Mouse (Mus musculus) adrenal gland, postnatal 14 days (tissue): ENCODE results near the gene Aff3. TPM values are rescaled to one million over a fixed set of nuclear protein-coding genes. Genes with fewer than 3 reads are reported as not detected.

Source experiments
- DNase-seq: peaks from one replicate; pipeline ENCODE4 v3.0.0; 2021; ENCODE audit warnings: mixed read lengths
- total RNA-seq: library from RNA; stranded (reverse); gene quantifications from 2 replicates; pipeline ENCODE4 v1.2.3, GENCODE M21; 2021

Gene Aff3
- total RNA-seq, 1 experiment from 2014 or later = 6.2 TPM

DNA sequence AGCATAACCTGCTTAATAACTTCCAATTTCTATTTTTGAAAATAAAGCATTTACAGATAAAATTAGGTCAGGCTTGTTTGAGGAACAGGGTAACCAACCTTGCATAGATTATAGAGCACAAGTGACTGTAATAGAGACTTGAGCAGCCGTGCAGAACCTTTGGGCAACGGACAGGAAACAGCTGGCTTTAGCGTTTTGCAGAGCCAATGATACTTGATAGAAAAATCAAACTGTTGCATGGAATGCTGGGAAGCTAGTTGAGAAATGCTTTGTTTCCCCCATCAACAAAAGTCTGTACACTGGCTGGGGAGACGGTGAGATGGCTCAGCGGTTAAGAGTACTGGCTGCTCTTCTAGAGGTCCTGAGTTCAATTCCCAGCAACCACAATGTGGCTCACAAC is 514.7 kb downstream of the Aff3 start:
- DNase-seq = no peak

DNA sequence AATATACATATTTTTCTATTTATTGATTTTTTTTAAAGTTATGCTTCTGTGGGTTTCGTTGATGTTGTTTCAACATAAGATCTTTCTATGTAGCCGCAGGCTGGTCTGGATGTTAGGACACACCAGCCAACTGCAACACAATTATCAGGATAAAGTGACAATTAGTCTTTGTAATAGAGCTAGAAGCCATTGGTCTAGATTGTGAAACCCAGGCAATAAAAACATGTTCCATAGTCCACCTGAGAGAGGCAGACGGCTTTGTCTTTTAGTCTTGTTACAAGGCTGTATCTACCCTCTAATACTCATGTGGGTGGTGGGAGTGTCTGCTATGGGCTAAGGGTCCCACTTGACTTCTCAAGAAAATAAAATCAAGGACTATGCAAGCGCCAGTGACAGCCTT is 518.7 kb downstream of the Aff3 start:
- no peak for DNase-seq

- no peak for DNase-seq
These were observed 523.4 kb downstream of the Aff3 start for GRCm38 (mm10) chr1:38141371-38141770.

DNA sequence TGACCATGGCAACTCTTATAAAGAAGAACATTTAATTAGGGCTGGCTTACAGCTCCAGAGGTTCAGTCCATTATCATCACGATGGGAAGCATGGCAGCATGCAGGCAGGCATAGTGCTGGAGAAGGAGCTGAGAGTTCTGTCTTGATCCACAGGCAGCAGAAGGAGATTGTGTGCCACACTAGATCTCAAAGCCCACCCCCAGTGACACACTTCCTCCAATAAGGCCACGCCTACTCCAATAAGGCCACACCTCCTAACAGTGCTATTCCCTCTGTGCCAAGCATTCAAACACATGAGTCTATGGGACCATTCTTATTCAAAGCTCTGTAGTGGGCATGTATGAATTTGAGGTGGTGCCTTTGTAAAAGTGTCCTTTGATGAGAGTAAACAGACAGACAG is 523.8 kb downstream of the Aff3 start:
- DNase-seq = no peak

DNA sequence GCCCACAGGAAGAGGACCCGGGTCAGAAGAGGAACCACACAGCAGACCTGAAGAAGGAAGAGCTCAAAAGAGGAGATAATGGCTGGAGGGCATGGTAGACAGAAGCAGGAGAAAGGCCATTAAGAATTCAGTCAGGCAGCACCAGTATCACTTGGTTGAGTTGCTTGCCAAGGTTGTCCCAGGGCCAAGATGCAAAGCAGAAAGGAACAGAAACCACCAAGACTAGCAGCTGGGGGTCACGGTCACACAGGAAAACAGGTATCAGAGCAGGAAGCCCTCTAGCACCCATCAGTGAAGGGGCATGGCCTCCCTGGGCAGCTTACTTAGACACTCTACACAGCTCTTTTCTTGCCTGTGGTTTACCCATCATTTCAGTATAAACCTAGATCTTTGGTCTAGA is 525.4 kb downstream of the Aff3 start:
- DNase-seq = no peak

DNA sequence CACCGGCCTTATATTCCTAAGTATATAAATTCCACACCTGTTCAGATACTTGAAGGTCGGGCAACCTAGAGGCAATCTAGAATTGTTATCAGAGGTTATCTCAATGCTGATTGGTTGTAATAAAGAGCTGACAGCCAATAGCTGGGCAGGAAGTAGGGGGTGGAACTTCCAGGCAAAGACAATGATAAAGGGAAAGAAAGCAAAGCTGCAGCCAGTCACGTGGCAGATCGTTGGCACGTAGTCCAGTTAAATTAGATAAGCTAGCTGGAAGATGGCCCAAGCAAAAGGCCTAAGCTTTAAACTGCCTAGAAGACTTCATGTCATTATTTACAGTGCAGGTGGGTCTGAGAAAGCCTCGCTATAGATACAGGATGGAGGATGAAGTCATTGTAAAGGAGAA is 531.8 kb downstream of the Aff3 start:
- DNase-seq = peak; percentile 28

DNA sequence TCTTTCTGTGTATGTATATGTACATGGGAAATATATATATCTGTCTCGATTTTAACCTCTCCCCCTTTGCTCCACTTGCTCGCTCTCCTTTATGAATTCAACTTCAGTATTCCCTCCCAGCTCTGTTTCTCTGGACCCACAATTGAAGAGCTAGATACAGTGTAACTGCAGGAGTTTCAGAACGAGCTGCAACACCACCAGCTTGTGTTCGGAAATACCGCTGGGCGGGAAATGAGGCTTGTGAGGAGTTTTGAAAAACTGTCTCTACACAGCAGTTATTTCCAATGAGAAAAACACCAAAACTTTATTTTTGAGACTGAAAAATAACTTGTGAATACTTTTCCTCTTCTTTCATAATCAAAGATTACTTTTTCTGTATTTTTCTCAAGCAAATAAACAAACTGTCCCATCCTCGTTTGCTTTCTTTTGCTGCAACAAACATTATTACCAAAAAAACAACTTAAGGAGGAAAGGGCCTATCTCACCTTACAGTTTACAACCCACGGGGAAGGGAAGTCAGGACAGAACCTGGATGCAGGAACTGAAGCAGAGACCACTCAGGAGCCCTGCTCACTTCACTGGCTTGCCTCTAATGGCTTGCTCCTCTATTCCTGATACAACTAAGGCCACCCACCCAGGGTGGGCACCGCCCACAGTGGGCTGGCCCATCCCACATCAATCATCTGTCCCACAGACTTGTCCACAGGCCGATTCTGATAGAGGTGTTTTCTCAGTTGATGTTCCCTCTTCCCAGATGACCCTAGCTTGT is 533.9 kb downstream of the Aff3 start:
- DNase-seq = peak; percentile 10

DNA sequence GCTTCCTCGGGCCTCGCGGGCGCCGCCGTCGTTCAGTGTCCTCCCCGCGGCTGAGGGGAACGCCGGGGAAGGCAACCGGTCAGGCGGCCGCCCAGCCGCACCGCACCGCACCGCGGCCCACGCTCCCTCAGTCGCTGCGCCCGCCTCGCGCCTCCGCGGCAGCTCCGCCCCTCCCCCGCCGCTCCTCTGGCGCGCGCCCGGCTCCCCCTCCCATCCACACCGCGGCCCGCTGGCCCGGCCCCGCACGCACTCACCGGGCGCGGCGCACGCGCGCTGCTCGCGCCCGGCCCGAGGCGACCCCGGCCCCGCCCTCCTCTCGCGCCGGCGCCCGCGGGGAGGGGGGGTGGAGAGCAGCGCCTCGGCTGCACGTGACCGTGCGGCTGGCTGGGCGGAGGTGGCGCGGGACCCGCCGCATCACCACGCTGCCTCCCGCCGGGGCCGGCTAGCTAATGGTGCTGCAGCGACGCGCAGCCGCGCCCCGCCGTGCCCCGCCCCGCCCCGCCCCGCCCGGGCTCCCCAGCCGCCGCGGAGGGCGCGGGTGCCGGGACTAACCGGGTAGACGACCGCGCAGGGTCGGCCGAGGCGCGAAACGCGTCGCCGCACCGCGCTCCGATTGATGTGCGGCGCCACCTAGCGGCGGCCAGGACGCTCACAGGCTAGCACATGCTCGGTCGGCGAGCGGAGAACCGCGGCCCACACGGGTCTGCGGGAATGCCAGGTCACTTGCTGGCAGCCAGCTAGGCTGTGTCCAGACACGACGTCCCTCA is 535.1 kb downstream of the Aff3 start, which contains the start of gene Rev1:
Rev1 (minus strand) TSS at position 301 of the 767 bp plus-strand sequence.
- DNase-seq = peak; percentile 97

- DNase-seq = peak; percentile 79
These were observed 535.8 kb downstream of the Aff3 start for GRCm38 (mm10) chr1:38128919-38129436.

Other genes starting within 250 kb of the Aff3 start
- gene Lonrf2, start 171.8 kb upstream of the Aff3 start, total RNA-seq = 5.0 and 5.3 TPM in 2 replicates
- gene Chst10, start 233.2 kb upstream of the Aff3 start, total RNA-seq = 1.4 and 2.1 TPM in 2 replicates